Mouse (Mus musculus) right cerebral cortex, postnatal 14 days (tissue): Measurements from ENCODE around the gene Gm3012.
"Not testable (repeated sequence)": the region's sequence is repeated elsewhere in the genome, so short reads cannot be mapped to it uniquely, and the experiment has no call there.

ENCODE experiments used
- DNase-seq: peaks from one replicate; pipeline ENCODE4 v3.0.0; 2022

Gm3012 gene

GRCm38 (mm10) chr14:3634212-3634611 lies at the start of gene Gm3012:
TSS of gene Gm3012 (plus strand) at chr14:3634512.
- DNase-seq: not testable (repeated sequence)

DNA sequence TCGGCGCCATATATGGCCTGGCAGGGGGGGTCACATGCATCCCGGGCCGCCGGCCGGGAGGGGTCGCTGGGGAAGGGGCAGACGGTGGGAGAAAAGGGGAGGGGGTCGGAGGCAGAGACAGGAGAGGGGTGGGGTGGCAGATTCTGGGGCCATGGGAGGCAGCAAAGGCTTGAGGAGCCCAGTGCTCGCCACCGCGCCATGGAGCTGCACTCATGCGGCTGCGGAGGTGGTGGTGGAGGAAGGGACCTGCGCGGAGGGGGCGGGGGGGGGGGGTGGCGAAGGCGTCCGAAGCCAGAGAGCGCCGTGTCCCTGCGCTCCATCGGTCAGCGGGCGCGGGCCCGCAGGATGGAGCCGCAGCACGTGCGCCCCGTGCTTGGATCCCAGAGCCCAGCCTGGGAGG lies 17.4 kb downstream of the Gm3012 start, which contains the start of gene Gm3020:
Gene Gm3020 (plus strand): TSS at position 301 of the 400 bp plus-strand sequence.
- DNase-seq: not testable (repeated sequence)

GRCm38 (mm10) chr14:3688483-3688882 lies 54.2 kb downstream of the Gm3012 start, which contains the start of gene Gm3043:
TSS of gene Gm3043 (plus strand) at chr14:3688783.
- DNase-seq: not testable (repeated sequence)
